Mouse (Mus musculus): Measurements from ENCODE around the gene Rif1. TPM values are rescaled to one million over a fixed set of nuclear protein-coding genes. Genes with fewer than 3 reads are reported as not detected.

Rif1 gene
- polyA plus RNA-seq, 1 experiment from 2014 or later: 22.8 TPM

DNA sequence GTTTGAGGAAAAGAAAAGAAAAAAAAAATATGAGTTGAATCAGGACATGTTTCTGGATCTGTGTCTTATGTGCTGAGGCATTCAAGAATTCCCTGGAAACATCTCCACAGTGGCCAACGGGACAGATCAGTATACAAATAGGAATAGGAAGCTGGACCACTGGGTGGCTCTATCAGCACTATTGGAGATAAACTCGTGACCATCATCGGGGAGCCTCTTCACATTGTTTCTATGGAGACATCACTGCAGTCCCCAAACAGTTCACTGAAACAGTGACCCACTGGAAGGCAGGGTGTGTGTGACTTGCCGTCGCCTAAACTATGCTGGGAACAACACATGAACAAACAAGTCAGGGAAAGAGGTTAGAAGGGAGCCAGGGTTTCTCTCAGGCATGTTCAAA lies 29.9 kb upstream of the Rif1 start:
- CTCF ChIA-PET: interaction anchor here (0.9 to 1.5 kb wide), 3 partner anchors 11 to 19 kb away, joined by 3 to 4 read pairs (median 3); no protein-coding TSS in a partner anchor
- H3K27me3 ChIP-seq: no peaks in the 10 kb centered on the region

GRCm38 (mm10) chr2:52043485-52043884 lies 29.1 kb upstream of the Rif1 start:
- in situ Hi-C loops (cut with MboI; ENCODE audit: low pct_unique_long_range_greater_than_20kb): no loop called here
- no peak for DNase-seq (ENCODE audit: low read depth, low spot score)
- POLR2A ChIA-PET: no interaction called here
- no peaks in the 10 kb centered on the region for H3K27me3 ChIP-seq
- no peak for ATAC-seq
- CTCF ChIA-PET: interaction anchor here (1.5 kb wide), 1 partner anchor 15 kb away, joined by 4 read pairs; no protein-coding TSS in a partner anchor
- TF ChIP-seq CTCF (IDR thresholded peaks at IDR 0.05): no peak

More for the DNA sequence above, 29.9 kb upstream of the Rif1 start:
- in situ Hi-C loops (cut with MboI; ENCODE audit: low pct_unique_long_range_greater_than_20kb): no loop called here
- no peak for ATAC-seq
- no peak for DNase-seq (ENCODE audit: low read depth, low spot score)
- POLR2A ChIA-PET: no interaction called here
- TF ChIP-seq CTCF (IDR thresholded peaks at IDR 0.05): no peak

GRCm38 (mm10) chr2:52046032-52046431 lies 26.6 kb upstream of the Rif1 start:
- no peaks in the 10 kb centered on the region for H3K27me3 ChIP-seq
- in situ Hi-C loops (cut with MboI; ENCODE audit: low pct_unique_long_range_greater_than_20kb): no loop called here
- CTCF ChIA-PET: no interaction called here
- ATAC-seq (no peak), DNase-seq (ENCODE audit: low read depth, low spot score) (no peak)
- no peak for TF ChIP-seq CTCF (IDR thresholded peaks at IDR 0.05)
- POLR2A ChIA-PET: no interaction called here

DNA sequence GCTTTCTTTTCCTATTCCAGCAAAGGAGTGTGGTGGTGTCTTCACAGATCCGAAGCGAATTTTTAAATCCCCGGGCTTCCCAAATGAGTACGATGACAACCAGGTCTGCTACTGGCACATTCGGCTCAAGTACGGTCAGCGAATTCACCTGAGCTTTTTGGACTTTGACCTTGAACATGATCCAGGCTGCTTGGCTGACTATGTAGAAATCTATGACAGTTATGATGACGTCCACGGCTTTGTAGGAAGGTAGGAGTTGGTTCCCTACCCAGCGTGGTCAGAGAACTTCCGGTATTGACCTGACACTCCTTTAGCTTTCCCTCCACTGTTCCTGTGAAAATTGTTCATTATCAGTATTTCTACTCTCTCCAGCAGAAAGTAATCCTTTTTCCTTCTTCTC lies 21.8 kb upstream of the Rif1 start:
- no peaks in the 10 kb centered on the region for H3K27me3 ChIP-seq
- in situ Hi-C loops (cut with MboI; ENCODE audit: low pct_unique_long_range_greater_than_20kb): no loop called here
- DNase-seq (ENCODE audit: low read depth, low spot score) (no peak), ATAC-seq (no peak)
- TF ChIP-seq CTCF (IDR thresholded peaks at IDR 0.05): no peak
- ChIA-PET CTCF (no interaction called here), POLR2A (no interaction called here)

- ATAC-seq: no peak
- POLR2A ChIA-PET: no interaction called here
- H3K27me3 ChIP-seq: no peaks in the 10 kb centered on the region
- in situ Hi-C loops (cut with MboI; ENCODE audit: low pct_unique_long_range_greater_than_20kb): no loop called here
- CTCF ChIA-PET: interaction anchor here (1.2 kb wide), 1 partner anchor 13 kb away, joined by 3 read pairs; no protein-coding TSS in a partner anchor
- TF ChIP-seq CTCF (IDR thresholded peaks at IDR 0.05): no peak
- DNase-seq (ENCODE audit: low read depth, low spot score): no peak
Observed at GRCm38 (mm10) chr2:52052335-52052734, 20.3 kb upstream of the Rif1 start.

DNA sequence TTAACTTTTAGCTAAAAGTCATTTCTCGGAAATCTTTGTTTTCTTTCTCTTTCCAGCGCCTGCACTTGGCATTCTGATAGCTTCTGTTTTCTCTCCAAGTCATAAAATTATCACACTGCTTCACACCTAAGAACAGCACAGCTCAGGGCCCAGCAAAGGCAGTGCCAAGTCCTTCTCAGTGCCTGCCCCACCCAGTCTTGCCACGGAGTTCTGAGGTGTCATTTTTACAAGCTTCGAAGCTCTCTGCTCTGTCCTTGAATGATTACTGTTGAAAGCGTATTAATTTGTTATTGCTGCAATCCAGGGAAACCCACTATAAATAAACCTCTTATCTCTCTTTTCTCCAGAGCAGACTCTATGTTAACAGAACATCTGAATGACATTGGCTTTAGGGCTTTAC lies 19.1 kb upstream of the Rif1 start:
- in situ Hi-C loops (cut with MboI; ENCODE audit: low pct_unique_long_range_greater_than_20kb): no loop called here
- POLR2A ChIA-PET: no interaction called here
- CTCF ChIA-PET: interaction anchor here (1.0 to 1.5 kb wide), 2 partner anchors 11 to 13 kb away, joined by 3 read pairs; no protein-coding TSS in a partner anchor
- no peaks in the 10 kb centered on the region for H3K27me3 ChIP-seq
- no peak for DNase-seq (ENCODE audit: low read depth, low spot score)
- TF ChIP-seq CTCF (IDR thresholded peaks at IDR 0.05): no peak
- no peak for ATAC-seq

GRCm38 (mm10) chr2:52055616-52056015 lies 17.0 kb upstream of the Rif1 start:
- in situ Hi-C loops (cut with MboI; ENCODE audit: low pct_unique_long_range_greater_than_20kb): no loop called here
- no peak for DNase-seq (ENCODE audit: low read depth, low spot score)
- POLR2A ChIA-PET: no interaction called here
- CTCF ChIA-PET: no interaction called here
- H3K27me3 ChIP-seq: no peaks in the 10 kb centered on the region
- no peak for ATAC-seq
- no peak for TF ChIP-seq CTCF (IDR thresholded peaks at IDR 0.05)

- ChIA-PET CTCF (no interaction called here), POLR2A (no interaction called here)
- no peaks in the 10 kb centered on the region for H3K27me3 ChIP-seq
- no peak for DNase-seq (ENCODE audit: low read depth, low spot score)
- in situ Hi-C loops (cut with MboI; ENCODE audit: low pct_unique_long_range_greater_than_20kb): no loop called here
- TF ChIP-seq CTCF (IDR thresholded peaks at IDR 0.05): no peak
- ATAC-seq: no peak
Observed at GRCm38 (mm10) chr2:52057099-52057498, 15.5 kb upstream of the Rif1 start.

GRCm38 (mm10) chr2:52057681-52058080 lies 15.0 kb upstream of the Rif1 start:
- no peaks in the 10 kb centered on the region for H3K27me3 ChIP-seq
- in situ Hi-C loops (cut with MboI; ENCODE audit: low pct_unique_long_range_greater_than_20kb): no loop called here
- CTCF ChIA-PET: no interaction called here
- DNase-seq (ENCODE audit: low read depth, low spot score): no peak
- POLR2A ChIA-PET: no interaction called here
- TF ChIP-seq CTCF (IDR thresholded peaks at IDR 0.05): no peak
- no peak for ATAC-seq

DNA sequence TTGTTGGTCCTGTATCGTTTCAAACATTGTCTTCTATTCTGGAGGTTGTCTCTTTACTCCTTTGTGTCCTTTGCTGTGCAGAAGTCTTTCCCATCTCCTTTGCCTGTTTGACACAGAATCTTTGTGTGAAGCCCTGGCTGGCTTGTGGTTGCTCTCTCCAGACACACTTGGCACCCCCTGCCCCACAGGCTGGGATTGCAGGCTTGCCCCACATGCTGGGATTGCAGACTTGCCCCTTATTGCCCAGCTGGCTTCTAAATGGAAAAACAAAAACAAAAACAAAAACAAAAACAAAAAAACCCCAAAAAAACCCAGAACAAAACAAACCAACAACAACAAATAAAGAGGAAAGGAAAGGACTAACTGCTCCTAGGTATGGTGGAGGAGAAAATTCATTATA lies 4.0 kb upstream of the Rif1 start:
- TF ChIP-seq CTCF (IDR thresholded peaks at IDR 0.05): no peak
- POLR2A ChIA-PET: no interaction called here
- DNase-seq (ENCODE audit: low read depth, low spot score) (no peak), ATAC-seq (no peak)
- CTCF ChIA-PET: no interaction called here
- in situ Hi-C loops (cut with MboI; ENCODE audit: low pct_unique_long_range_greater_than_20kb): no loop called here
- H3K27me3 ChIP-seq: peaks cover 2% of the 10 kb centered on the region

DNA sequence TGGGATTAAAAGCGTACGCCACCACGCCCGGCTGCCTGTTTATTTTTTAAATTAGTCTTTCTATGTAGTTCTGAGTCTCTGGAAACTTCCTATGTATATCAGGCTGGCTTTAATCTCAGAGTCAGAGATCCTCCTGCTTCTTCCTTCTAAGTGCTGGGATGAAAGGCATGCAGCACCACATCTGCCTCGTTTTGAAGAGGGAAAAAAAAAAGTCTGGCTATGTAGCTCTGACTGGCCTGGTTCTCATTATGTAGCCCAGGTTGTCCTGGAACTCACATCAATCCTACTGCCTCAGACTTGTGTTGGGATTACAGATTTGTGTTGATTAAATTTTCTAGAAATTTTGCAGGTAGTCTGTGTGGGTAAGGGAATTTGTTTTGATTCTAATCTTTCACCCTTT lies 1.8 kb upstream of the Rif1 start:
- POLR2A ChIA-PET: no interaction called here
- in situ Hi-C loops (cut with MboI; ENCODE audit: low pct_unique_long_range_greater_than_20kb): loop anchor here (10.0 kb wide), 2 partner anchors 96 to 136 kb away; partner anchors contain the start of genes Nmi and Rbm43

More for the DNA sequence above, 1.8 kb upstream of the Rif1 start:
- ATAC-seq: no peak
- DNase-seq (ENCODE audit: low read depth, low spot score): no peak
- H3K27me3 ChIP-seq: peaks cover 2% of the 10 kb centered on the region
- CTCF ChIA-PET: no interaction called here
- no peak for TF ChIP-seq CTCF (IDR thresholded peaks at IDR 0.05)
